Mouse (Mus musculus): Measurements from ENCODE around the gene Kcnd3.

- TF ChIP-seq POLR2A (IDR thresholded peaks at IDR 0.05; ENCODE audit: control insufficient read depth, extremely low read depth, insufficient read depth, low read length, poor library complexity) (no peak), CTCF (IDR thresholded peaks at IDR 0.05; ENCODE audit: borderline replicate concordance, control insufficient read depth, extremely low read depth, insufficient read depth, low read length, poor library complexity) (no peak)
Observed at GRCm38 (mm10) chr3:105570818-105571217, 118.7 kb downstream of the Kcnd3 start.

Measured in thymus, adult 2 months (tissue).